Mouse (Mus musculus): ENCODE results near the gene Pcolce2. TPM values are rescaled to one million over a fixed set of nuclear protein-coding genes. Genes with fewer than 3 reads are reported as not detected.

The Pcolce2 gene
- 2.9 and 4.8 TPM in 2 replicates for polyA plus RNA-seq (2012; rRNA removed)

GRCm38 (mm10) chr9:95637271-95638181 is at the start of gene Pcolce2:
TSS of gene Pcolce2 (plus strand) at chr9:95637601.

Other genes with a start within 250 kb of the Pcolce2 start
- 0.21 and 0.24 TPM in 2 replicates for gene Chst2, start 230.9 kb upstream of the Pcolce2 start, polyA plus RNA-seq (2012; rRNA removed)
- 9.7 and 10.4 TPM in 2 replicates for gene U2surp, start 125.6 kb upstream of the Pcolce2 start, polyA plus RNA-seq (2012; rRNA removed)
- gene Paqr9, start 77.9 kb upstream of the Pcolce2 start, polyA plus RNA-seq (2012; rRNA removed) = 60.0 and 60.9 TPM in 2 replicates
- 1.5 and 1.7 TPM in 2 replicates for gene Trpc1, start 112.8 kb downstream of the Pcolce2 start, polyA plus RNA-seq (2012; rRNA removed)
- gene Pls1, start 207.7 kb downstream of the Pcolce2 start, polyA plus RNA-seq (2012; rRNA removed) = 5.0 and 5.6 TPM in 2 replicates
- 4.0 TPM in 2 replicates for gene Atr, start 220.0 kb downstream of the Pcolce2 start, polyA plus RNA-seq (2012; rRNA removed)

Data from liver, embryonic 18 days (tissue).